Mouse (Mus musculus): ENCODE measurements at regions not wholly inside any gene's neighbourhood (a gene's known extent, or its start where the extent isn't known, plus 50 kb on each side); places are given as distances from the start of the nearest gene placed in this dataset.

DNA sequence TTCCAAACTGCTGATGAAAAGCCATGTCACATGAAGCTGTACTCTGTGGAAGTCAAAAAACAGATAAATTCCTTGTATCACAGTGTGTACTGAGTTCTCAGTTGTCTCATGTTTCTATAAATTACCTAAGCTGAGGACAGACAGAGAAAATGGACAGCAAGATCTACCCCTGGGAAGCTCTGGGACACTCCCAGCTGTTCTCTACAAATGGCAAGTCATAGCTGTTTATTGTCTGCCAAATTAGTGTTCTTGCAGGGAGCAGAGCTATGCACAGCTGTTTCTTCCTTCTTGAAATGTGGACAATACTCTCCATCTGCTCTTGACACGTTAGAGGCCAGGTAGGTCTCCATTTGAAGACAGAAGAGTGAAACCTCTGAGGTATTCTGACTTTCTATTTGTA is 524.0 kb upstream of the Sox11 start:
- Histone ChIP-seq H3K9me3 (replicated peaks; ENCODE audit: control insufficient read depth, low read length) (no peaks in the 10 kb centered on the region), H3K27ac (ENCODE audit: low read depth, low read length) (no peak overlapping the region), H3K36me3 (ENCODE audit: control insufficient read depth, insufficient read depth, low read length) (no peaks in the 10 kb centered on the region), H3K4me1 (ENCODE audit: control insufficient read depth, insufficient read depth, low read length) (no peaks in the 10 kb centered on the region), H3K4me3 (ENCODE audit: low read depth, low read length) (no peak overlapping the region), H3K4me2 (no peak overlapping the region), H3K9ac (ENCODE audit: low read depth, low read length) (no peak overlapping the region), H3K27me3 (ENCODE audit: control insufficient read depth, insufficient read depth, low read length) (no peaks in the 10 kb centered on the region)
- WGBS (ENCODE audit: insufficient replicate concordance), result 55% methylated on average over 1 of the region's 1 CpGs
- ATAC-seq (replicated peaks; ENCODE audit: insufficient number of reproducible peaks, low FRiP score, low TSS enrichment), result no peak

DNA sequence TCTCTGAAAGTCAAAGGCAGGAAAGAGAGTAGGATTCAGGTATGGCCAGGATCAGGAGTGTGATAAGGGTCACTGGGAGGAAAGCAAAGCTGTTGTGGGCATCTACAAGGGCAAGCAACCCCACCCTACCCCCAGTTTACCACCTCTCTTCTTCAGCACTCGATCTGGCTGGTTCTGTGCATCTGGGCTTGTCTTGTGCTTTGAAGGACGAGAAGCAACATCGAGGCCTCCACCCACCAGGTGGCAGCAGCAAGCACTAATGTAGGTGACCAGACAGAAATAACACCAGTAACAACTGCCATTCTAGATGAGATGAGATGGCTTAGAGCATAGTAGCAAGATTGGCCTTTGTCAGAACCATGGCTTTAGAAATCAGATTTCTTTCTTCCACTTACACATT is 507.2 kb upstream of the Sox11 start:
- H3K9ac ChIP-seq (ENCODE audit: low read depth, low read length), result no peak overlapping the region
- no peaks in the 10 kb centered on the region for H3K4me1 ChIP-seq (ENCODE audit: control insufficient read depth, insufficient read depth, low read length)
- H3K4me2 ChIP-seq, result no peak overlapping the region
- ATAC-seq (replicated peaks; ENCODE audit: insufficient number of reproducible peaks, low FRiP score, low TSS enrichment), result no peak
- H3K27me3 ChIP-seq (ENCODE audit: control insufficient read depth, insufficient read depth, low read length), result no peaks in the 10 kb centered on the region
- H3K36me3 ChIP-seq (ENCODE audit: control insufficient read depth, insufficient read depth, low read length), result no peaks in the 10 kb centered on the region
- WGBS (ENCODE audit: insufficient replicate concordance), result 82% methylated on average over 3 of the region's 3 CpGs
- no peaks in the 10 kb centered on the region; the same call in 1 of the 2 replicates for H3K9me3 ChIP-seq (replicated peaks; ENCODE audit: control insufficient read depth, low read length)
- no peak overlapping the region for H3K4me3 ChIP-seq (ENCODE audit: low read depth, low read length)
- H3K27ac ChIP-seq (ENCODE audit: low read depth, low read length), result no peak overlapping the region

DNA sequence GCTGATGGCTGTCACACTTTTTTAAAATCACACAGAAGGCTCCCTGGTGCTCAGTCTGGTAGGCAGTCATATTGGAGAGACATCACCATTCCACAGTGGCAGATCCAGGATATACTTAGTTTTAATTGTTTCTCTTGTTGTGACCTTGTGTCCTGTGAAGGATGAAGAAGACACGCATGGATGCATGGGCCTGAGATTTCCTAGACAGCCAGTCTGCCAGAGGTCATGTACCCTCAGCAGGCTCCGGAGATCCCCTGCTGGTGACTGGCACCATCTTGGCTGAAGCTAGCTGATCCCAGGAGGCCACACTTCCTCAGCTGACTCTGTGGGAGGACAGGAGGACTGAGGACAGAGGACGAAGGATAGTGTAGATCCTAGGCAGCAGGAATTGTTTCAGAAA is 506.7 kb upstream of the Sox11 start:
- 71% methylated on average over 3 of the region's 3 CpGs for WGBS (ENCODE audit: insufficient replicate concordance)
- no peaks in the 10 kb centered on the region; the same call in 1 of the 2 replicates for H3K9me3 ChIP-seq (replicated peaks; ENCODE audit: control insufficient read depth, low read length)
- no peak overlapping the region for H3K27ac ChIP-seq (ENCODE audit: low read depth, low read length)
- H3K36me3 ChIP-seq (ENCODE audit: control insufficient read depth, insufficient read depth, low read length), result no peaks in the 10 kb centered on the region
- H3K27me3 ChIP-seq (ENCODE audit: control insufficient read depth, insufficient read depth, low read length), result no peaks in the 10 kb centered on the region
- no peak overlapping the region for H3K9ac ChIP-seq (ENCODE audit: low read depth, low read length)
- no peaks in the 10 kb centered on the region for H3K4me1 ChIP-seq (ENCODE audit: control insufficient read depth, insufficient read depth, low read length)
- H3K4me2 ChIP-seq, result no peak overlapping the region
- H3K4me3 ChIP-seq (ENCODE audit: low read depth, low read length), result no peak overlapping the region
- no peak for ATAC-seq (replicated peaks; ENCODE audit: insufficient number of reproducible peaks, low FRiP score, low TSS enrichment)

DNA sequence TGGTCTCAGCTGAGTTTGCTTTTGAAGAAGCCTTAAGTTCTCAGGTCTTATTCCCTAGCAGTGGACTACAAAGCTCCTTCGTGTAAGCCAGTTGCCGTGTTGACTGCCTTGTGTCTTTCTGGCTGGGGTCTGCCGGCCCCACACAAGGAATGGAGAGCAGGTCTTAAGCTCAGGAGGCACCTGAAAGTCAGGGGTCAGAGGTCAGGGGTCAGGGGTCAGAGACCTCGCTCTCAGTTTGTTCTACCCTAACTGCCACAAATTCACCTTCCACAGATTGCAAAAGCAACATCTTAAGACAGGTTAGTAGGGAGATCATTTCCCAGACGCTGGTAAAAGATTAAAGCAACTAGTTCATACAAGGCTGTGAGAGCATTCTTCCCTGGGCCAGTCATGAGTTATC is 505.8 kb upstream of the Sox11 start:
- no peak for ATAC-seq (replicated peaks; ENCODE audit: insufficient number of reproducible peaks, low FRiP score, low TSS enrichment)
- Histone ChIP-seq H3K27me3 (ENCODE audit: control insufficient read depth, insufficient read depth, low read length) (no peaks in the 10 kb centered on the region), H3K9ac (ENCODE audit: low read depth, low read length) (no peak overlapping the region), H3K36me3 (ENCODE audit: control insufficient read depth, insufficient read depth, low read length) (no peaks in the 10 kb centered on the region), H3K4me2 (no peak overlapping the region), H3K9me3 (replicated peaks; ENCODE audit: control insufficient read depth, low read length) (no peaks in the 10 kb centered on the region; the same call in 1 of the 2 replicates), H3K4me1 (ENCODE audit: control insufficient read depth, insufficient read depth, low read length) (no peaks in the 10 kb centered on the region), H3K27ac (ENCODE audit: low read depth, low read length) (no peak overlapping the region), H3K4me3 (ENCODE audit: low read depth, low read length) (no peak overlapping the region)
- 79% methylated on average over 5 of the region's 5 CpGs for WGBS (ENCODE audit: insufficient replicate concordance)

DNA sequence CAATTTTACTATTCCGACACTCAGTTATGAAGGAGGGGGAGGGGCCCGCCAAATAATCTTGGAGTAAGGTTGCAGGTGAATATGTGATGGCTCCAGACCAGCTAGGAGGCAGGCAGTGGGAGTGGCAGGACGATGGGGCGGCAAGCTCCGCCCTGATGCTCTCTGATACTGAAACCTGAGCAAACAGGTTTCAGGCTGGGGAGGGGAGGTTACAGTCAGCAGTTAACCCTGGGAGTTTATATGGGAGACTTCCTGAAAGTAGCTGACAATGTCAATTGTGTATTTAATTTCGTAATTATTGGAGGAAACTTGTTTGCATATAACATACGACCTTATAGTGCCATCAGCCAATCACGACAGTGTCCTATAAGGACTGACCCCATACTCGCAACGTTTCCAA is 505.0 kb upstream of the Sox11 start:
- Histone ChIP-seq H3K4me2 (no peak overlapping the region), H3K27ac (ENCODE audit: low read depth, low read length) (no peak overlapping the region), H3K9ac (ENCODE audit: low read depth, low read length) (no peak overlapping the region), H3K36me3 (ENCODE audit: control insufficient read depth, insufficient read depth, low read length) (no peaks in the 10 kb centered on the region), H3K4me1 (ENCODE audit: control insufficient read depth, insufficient read depth, low read length) (no peaks in the 10 kb centered on the region), H3K27me3 (ENCODE audit: control insufficient read depth, insufficient read depth, low read length) (no peaks in the 10 kb centered on the region), H3K4me3 (ENCODE audit: low read depth, low read length) (no peak overlapping the region), H3K9me3 (replicated peaks; ENCODE audit: control insufficient read depth, low read length) (no peaks in the 10 kb centered on the region; the same call in 1 of the 2 replicates)
- ATAC-seq (replicated peaks; ENCODE audit: insufficient number of reproducible peaks, low FRiP score, low TSS enrichment), result no peak
- 65% methylated on average over 10 of the region's 10 CpGs for WGBS (ENCODE audit: insufficient replicate concordance)

DNA sequence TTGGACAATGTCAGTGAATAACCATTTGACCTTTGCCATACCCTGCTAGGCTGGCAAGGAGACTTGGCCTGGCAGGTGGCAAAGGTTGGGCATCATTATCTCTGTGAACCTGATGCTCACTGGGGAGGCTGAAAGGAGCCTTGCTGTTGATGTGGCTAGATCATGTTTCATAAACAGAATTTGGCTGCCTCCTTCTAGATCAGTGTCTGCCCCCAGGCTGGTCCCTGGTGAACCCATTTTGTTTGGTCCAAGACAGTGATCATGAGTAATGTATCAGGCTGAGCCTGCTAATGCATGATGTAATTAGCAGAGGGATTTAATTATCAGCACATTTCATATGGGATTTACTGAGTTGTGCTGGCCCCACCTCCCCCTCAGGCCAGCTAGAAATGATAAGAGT is 502.6 kb upstream of the Sox11 start:
- no peak for ATAC-seq (replicated peaks; ENCODE audit: insufficient number of reproducible peaks, low FRiP score, low TSS enrichment)
- Histone ChIP-seq H3K9ac (ENCODE audit: low read depth, low read length) (no peak overlapping the region), H3K9me3 (replicated peaks; ENCODE audit: control insufficient read depth, low read length) (no peaks in the 10 kb centered on the region; the same call in 1 of the 2 replicates), H3K36me3 (ENCODE audit: control insufficient read depth, insufficient read depth, low read length) (no peaks in the 10 kb centered on the region), H3K4me2 (no peak overlapping the region), H3K27me3 (ENCODE audit: control insufficient read depth, insufficient read depth, low read length) (no peaks in the 10 kb centered on the region), H3K4me3 (ENCODE audit: low read depth, low read length) (no peak overlapping the region), H3K27ac (ENCODE audit: low read depth, low read length) (no peak overlapping the region), H3K4me1 (ENCODE audit: control insufficient read depth, insufficient read depth, low read length) (no peaks in the 10 kb centered on the region)

DNA sequence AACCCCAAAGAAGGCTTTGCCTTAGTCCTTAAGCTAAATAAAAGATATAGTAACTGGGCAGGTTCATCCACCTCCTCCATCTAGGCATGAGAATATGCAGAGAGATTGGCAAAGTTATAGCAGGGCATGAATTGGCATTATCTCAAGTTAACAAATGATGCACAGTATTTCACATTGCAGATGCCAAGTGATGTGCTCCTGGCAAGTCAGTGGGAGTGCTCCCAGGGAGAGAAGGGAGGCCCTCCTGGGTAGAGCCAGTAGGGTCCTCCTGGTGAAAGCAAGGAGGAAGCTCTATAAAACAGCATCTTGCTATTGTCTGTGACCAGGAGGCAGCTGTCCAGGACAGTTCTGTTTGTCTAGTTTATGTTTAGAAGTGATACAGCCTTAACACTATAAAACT is 496.6 kb upstream of the Sox11 start:
- Histone ChIP-seq H3K27me3 (ENCODE audit: control insufficient read depth, insufficient read depth, low read length) (no peaks in the 10 kb centered on the region), H3K9ac (ENCODE audit: low read depth, low read length) (no peak overlapping the region), H3K4me3 (ENCODE audit: low read depth, low read length) (no peak overlapping the region), H3K9me3 (replicated peaks; ENCODE audit: control insufficient read depth, low read length) (no peaks in the 10 kb centered on the region), H3K4me2 (no peak overlapping the region), H3K36me3 (ENCODE audit: control insufficient read depth, insufficient read depth, low read length) (no peaks in the 10 kb centered on the region), H3K4me1 (ENCODE audit: control insufficient read depth, insufficient read depth, low read length) (no peaks in the 10 kb centered on the region), H3K27ac (ENCODE audit: low read depth, low read length) (no peak overlapping the region)
- ATAC-seq (replicated peaks; ENCODE audit: insufficient number of reproducible peaks, low FRiP score, low TSS enrichment), result no peak

DNA sequence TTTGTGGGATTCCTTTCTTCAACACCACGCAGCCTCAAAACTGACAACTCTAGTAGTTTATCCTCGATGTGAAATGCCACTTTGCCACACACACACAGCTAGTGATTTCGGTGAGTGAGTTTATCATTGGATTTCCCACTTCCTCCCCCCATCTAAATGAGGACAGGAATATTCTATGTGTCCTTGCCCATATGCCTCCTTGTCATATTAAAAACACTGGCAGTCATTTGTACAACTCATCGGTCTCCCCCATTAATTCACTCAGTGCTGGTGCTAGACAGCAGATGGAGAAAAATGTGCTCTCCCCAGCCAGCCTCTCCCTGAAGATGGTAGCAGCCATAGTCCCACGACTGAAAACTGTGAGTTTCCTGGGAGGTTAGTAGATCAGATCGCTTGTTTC is 496.0 kb upstream of the Sox11 start:
- no peak for ATAC-seq (replicated peaks; ENCODE audit: insufficient number of reproducible peaks, low FRiP score, low TSS enrichment)
- H3K36me3 ChIP-seq (ENCODE audit: control insufficient read depth, insufficient read depth, low read length), result no peaks in the 10 kb centered on the region
- no peak overlapping the region for H3K4me3 ChIP-seq (ENCODE audit: low read depth, low read length)
- 75% methylated on average over 6 of the region's 6 CpGs for WGBS (ENCODE audit: insufficient replicate concordance)
- no peaks in the 10 kb centered on the region for H3K9me3 ChIP-seq (replicated peaks; ENCODE audit: control insufficient read depth, low read length)
- no peak overlapping the region for H3K27ac ChIP-seq (ENCODE audit: low read depth, low read length)
- no peak overlapping the region for H3K9ac ChIP-seq (ENCODE audit: low read depth, low read length)
- H3K4me2 ChIP-seq, result no peak overlapping the region
- no peaks in the 10 kb centered on the region for H3K4me1 ChIP-seq (ENCODE audit: control insufficient read depth, insufficient read depth, low read length)
- no peaks in the 10 kb centered on the region for H3K27me3 ChIP-seq (ENCODE audit: control insufficient read depth, insufficient read depth, low read length)

DNA sequence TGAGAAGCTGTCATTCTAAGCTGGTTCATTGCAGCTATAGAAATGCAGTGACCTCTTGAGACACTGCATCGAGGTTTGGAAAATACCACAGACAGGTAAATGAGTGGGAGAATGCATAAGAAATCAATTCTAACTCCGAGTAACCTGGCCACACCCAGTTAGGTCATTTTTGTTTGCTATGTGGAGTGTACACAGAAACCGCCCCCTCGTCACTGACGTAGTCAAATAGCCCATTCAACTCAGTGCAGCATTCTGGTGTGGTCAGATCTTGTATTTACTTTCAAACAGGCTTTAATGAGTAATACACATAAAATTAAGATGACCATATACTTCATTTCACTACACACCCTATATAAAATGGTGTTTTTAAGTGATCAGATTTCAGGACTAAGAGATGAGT is 483.8 kb upstream of the Sox11 start:
- Histone ChIP-seq H3K27ac (ENCODE audit: low read depth, low read length) (no peak overlapping the region), H3K9me3 (replicated peaks; ENCODE audit: control insufficient read depth, low read length) (no peaks in the 10 kb centered on the region), H3K36me3 (ENCODE audit: control insufficient read depth, insufficient read depth, low read length) (no peaks in the 10 kb centered on the region), H3K4me1 (ENCODE audit: control insufficient read depth, insufficient read depth, low read length) (peaks cover 2% of the 10 kb centered on the region; the same call in 1 of the 2 replicates), H3K4me2 (no peak overlapping the region), H3K4me3 (ENCODE audit: low read depth, low read length) (no peak overlapping the region), H3K9ac (ENCODE audit: low read depth, low read length) (no peak overlapping the region), H3K27me3 (ENCODE audit: control insufficient read depth, insufficient read depth, low read length) (no peaks in the 10 kb centered on the region)
- WGBS (ENCODE audit: insufficient replicate concordance), result 84% methylated on average over 5 of the region's 5 CpGs
- no peak for ATAC-seq (replicated peaks; ENCODE audit: insufficient number of reproducible peaks, low FRiP score, low TSS enrichment)
